Mouse (Mus musculus) neural tube, embryonic 15.5 days (tissue): ENCODE measurements around the gene Tprkb. TPM values are rescaled to one million over a fixed set of nuclear protein-coding genes. Genes with fewer than 3 reads are reported as not detected.
"Not testable (repeated sequence)": the region's sequence is repeated elsewhere in the genome, so short reads cannot be mapped to it uniquely, and the experiment has no call there.

Source experiments
- ATAC-seq: fragments of 200-750 bp; cut with Nextera tagmentation; 2 replicates; pipeline ENCODE4 v1.8.0; 2017; ENCODE audit warnings: mild to moderate bottlenecking, moderate TSS enrichment, moderate library complexity; ENCODE audit not compliant: low FRiP score
- H3K27ac ChIP-seq: fragments of 300-500 bp; sonication (generic); replicated peaks from 2 replicates; pipeline ENCODE4 v1.5.1; 2015; ENCODE audit warnings: mild to moderate bottlenecking, inconsistent platforms
- H3K27me3 ChIP-seq: fragments of 300-500 bp; sonication (generic); replicated peaks from 2 replicates; pipeline ENCODE4 v1.6.1; 2015; ENCODE audit warnings: inconsistent platforms
- H3K36me3 ChIP-seq: fragments of 300-500 bp; sonication (generic); 2 replicates; pipeline ENCODE4 v1.6.1; 2015; ENCODE audit warnings: inconsistent platforms
- H3K4me1 ChIP-seq: fragments of 300-500 bp; sonication (generic); 2 replicates; pipeline ENCODE4 v1.6.1; 2015; ENCODE audit warnings: inconsistent platforms
- H3K4me2 ChIP-seq: fragments of 300-500 bp; sonication (generic); 2 replicates; pipeline ENCODE4 v1.6.1; 2015; ENCODE audit warnings: inconsistent platforms, mild to moderate bottlenecking, moderate library complexity
- H3K4me3 ChIP-seq: fragments of 300-500 bp; sonication (generic); replicated peaks from 2 replicates; pipeline ENCODE4 v1.5.1; 2015; ENCODE audit warnings: mild to moderate bottlenecking, inconsistent platforms
- H3K9ac ChIP-seq: fragments of 300-500 bp; sonication (generic); replicated peaks from 2 replicates; pipeline ENCODE4 v1.6.1; 2015; ENCODE audit warnings: mild to moderate bottlenecking, inconsistent platforms
- H3K9me3 ChIP-seq: fragments of 300-500 bp; sonication (generic); replicated peaks from 2 replicates; pipeline ENCODE4 v1.6.1; 2016; ENCODE audit warnings: inconsistent platforms
- WGBS: fragments of 180-500 bp; shearing (Covaris S2); methylation state at CpG from one replicate; pipeline ENCODE4 v1.1.7; 2015; ENCODE audit warnings: mixed read lengths; 5-methylcytosine and 5-hydroxymethylcytosine counted together
- polyA plus RNA-seq: library from polyadenylated mRNA; unstranded; fragments of >200 nt; fragmentation: Nextera tagmentation; extraction: Ambion mirVana; gene quantifications from 2 replicates; pipeline ENCODE4 v1.2.1, GENCODE M21; 2015

Gene Tprkb
- 50.5 and 52.4 TPM in 2 replicates for polyA plus RNA-seq

GRCm38 (mm10) chr6:85911587-85911986 is at the start of gene Tprkb:
Gene Tprkb (plus strand): TSS chr6:85911865.
- Histone ChIP-seq H3K4me1 (peaks cover 17% of the 10 kb centered on the region), H3K4me3 (no peak within 1 kb of the TSS), H3K27ac (no peak within 1 kb of the TSS), H3K9me3 (no peaks in the 10 kb centered on the region), H3K4me2 (no peak within 1 kb of the TSS), H3K27me3 (no peaks in the 10 kb centered on the region), H3K9ac (no peak within 1 kb of the TSS), H3K36me3 (no peaks in the 10 kb centered on the region)
- WGBS: 88% methylated on average over 3 of the region's 3 CpGs
- no peak for ATAC-seq

DNA sequence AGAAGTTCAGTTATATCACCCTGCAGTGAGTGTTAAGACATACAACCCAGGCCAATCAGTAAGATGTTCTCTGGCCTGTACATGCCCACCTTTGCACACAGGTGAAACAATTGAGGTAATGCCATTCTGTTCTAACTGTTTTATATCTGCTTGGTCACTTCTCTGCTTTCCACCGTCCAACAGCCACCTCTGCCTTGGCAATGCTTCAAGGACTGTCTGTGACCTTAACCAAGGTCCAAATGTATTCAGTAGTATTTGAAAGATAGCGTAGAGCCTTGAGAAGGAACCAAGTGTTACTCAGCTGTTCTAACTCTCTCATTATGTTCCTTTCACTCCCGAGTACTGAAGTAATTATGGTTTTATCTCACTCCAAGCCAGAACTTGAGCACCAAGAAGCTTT is 49.1 kb upstream of the Tprkb start:
- no peaks in the 10 kb centered on the region for H3K36me3 ChIP-seq
- no peaks in the 10 kb centered on the region for H3K27me3 ChIP-seq
- H3K9me3 ChIP-seq: no peaks in the 10 kb centered on the region
- ATAC-seq: no peak
- 0 out of 2 replicates have a peak, but pooled peaks cover 4% of the 10 kb centered on the region for H3K4me1 ChIP-seq
- no peak overlapping the region for H3K9ac ChIP-seq
- WGBS: 84% methylated on average over 3 of the region's 3 CpGs
- H3K27ac ChIP-seq: no peak overlapping the region
- no peak overlapping the region for H3K4me3 ChIP-seq
- no peak overlapping the region for H3K4me2 ChIP-seq

DNA sequence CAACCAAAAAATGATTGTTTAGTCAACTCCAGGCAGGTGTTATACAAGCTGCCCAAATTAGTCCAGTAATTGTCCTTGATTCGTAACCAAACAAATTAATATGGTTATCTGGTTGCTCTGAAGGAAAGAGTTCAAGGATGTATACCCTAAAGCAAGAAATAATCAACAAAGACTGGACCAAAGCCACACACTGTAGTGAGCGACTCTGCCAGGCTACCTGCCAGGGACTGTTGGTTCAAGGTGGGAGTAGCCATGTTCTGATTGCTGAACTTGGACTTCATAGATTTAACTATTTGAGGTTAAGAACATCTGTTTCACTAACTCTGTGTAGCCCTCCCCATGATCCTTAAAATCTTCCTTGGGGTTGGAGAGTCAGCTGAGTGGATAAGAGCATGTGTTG is 48.5 kb upstream of the Tprkb start:
- H3K9me3 ChIP-seq: no peaks in the 10 kb centered on the region
- WGBS: 90% methylated on average over 2 of the region's 2 CpGs
- H3K9ac ChIP-seq: no peak overlapping the region
- H3K27ac ChIP-seq: no peak overlapping the region
- H3K36me3 ChIP-seq: no peaks in the 10 kb centered on the region
- no peak overlapping the region for H3K4me2 ChIP-seq
- ATAC-seq: no peak
- H3K4me3 ChIP-seq: no peak overlapping the region
- no peaks in the 10 kb centered on the region for H3K27me3 ChIP-seq
- H3K4me1 ChIP-seq: 0 out of 2 replicates have a peak, but pooled peaks cover 4% of the 10 kb centered on the region

DNA sequence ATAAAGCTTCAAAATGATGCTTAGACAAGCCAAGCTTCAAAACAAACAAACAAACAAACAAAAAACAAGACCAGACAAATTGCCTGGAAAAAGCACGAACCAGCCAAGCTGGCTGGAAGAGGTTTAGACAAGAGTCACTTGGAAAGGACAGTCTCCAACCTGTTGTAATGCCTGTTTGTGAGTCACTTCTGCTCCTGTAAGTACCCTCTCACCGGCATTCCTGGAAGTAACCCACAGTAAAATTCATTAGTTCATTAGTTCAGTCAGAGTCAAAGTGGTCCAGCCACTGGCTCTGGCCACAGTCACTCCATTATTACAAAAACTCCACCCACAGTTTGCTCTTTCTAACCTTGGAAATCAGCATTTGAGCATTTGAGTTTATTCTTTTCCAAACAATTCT is 47.8 kb upstream of the Tprkb start:
- H3K9me3 ChIP-seq: no peaks in the 10 kb centered on the region
- no peak overlapping the region for H3K27ac ChIP-seq
- H3K4me2 ChIP-seq: no peak overlapping the region
- H3K4me1 ChIP-seq: 0 out of 2 replicates have a peak, but pooled peaks cover 4% of the 10 kb centered on the region
- no peak overlapping the region for H3K9ac ChIP-seq
- no peaks in the 10 kb centered on the region for H3K36me3 ChIP-seq
- no peaks in the 10 kb centered on the region for H3K27me3 ChIP-seq
- no peak overlapping the region for H3K4me3 ChIP-seq
- ATAC-seq: no peak
- 89% methylated on average over 2 of the region's 2 CpGs for WGBS

DNA sequence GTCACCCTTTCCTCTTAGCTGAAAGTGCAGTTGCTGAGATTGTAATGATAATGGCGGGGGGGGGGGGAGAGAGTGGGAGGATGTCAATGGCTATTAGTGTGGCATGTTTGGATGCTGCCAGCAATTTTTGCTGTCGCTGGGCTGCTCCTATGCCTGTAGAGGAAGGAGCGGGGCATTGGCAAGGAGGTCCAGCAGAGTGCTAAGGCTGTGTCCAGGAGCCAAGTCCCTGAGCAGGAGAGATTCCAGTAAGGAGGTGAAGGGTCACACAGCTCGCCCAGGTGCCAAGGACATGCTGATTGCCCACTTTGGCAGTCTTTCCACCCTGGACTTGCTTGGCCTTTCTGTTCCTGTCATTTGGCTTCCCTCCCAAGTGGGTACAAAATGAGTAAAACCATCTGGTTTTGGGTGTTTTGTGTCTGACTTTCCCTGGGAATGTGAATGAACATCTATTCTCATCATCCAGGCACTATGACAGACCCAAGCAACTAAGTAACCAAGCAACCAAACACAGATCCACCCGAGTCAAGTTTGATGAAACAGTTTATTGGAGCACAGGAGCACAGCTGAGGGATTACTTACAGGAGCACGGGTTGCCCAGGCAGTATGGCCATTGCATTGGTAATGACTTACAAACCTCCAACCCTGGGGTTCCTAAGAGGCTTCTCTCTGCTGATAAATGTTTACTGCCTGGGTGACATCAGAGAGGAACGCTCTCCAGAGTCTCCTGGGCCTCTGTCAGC is 46.6 kb upstream of the Tprkb start:
- not testable (repeated sequence) for H3K9ac ChIP-seq, H3K4me3 ChIP-seq, H3K4me2 ChIP-seq, H3K9me3 ChIP-seq, H3K27me3 ChIP-seq, H3K4me1 ChIP-seq, H3K27ac ChIP-seq, H3K36me3 ChIP-seq
- ATAC-seq: peak; percentile 45; the same call in 1 of the 2 replicates
- 51% methylated on average over 5 of the region's 7 CpGs for WGBS

DNA sequence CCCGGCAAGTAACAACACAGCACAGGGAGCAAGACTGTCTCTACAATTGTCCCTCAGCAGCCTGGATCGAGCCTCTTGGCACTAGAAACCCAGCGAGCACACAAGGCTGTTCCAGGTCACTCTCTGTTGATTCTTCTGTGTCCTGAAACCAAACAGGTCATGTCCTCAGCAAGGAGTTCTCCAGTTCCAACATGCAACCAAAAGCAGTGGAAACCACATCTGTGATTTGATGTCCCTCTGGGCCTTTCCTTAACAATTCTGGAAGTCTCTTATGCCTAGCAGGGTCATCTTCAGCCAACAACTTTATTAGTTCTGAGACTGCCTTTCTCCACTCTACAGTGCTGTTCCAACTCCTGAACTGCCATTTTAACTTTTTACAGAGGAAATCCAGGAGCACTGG is 45.5 kb upstream of the Tprkb start:
- 89% methylated on average over 3 of the region's 3 CpGs for WGBS
- not testable (repeated sequence) for H3K36me3 ChIP-seq, ATAC-seq, H3K27me3 ChIP-seq, H3K9ac ChIP-seq, H3K4me1 ChIP-seq, H3K27ac ChIP-seq, H3K4me3 ChIP-seq, H3K4me2 ChIP-seq, H3K9me3 ChIP-seq

DNA sequence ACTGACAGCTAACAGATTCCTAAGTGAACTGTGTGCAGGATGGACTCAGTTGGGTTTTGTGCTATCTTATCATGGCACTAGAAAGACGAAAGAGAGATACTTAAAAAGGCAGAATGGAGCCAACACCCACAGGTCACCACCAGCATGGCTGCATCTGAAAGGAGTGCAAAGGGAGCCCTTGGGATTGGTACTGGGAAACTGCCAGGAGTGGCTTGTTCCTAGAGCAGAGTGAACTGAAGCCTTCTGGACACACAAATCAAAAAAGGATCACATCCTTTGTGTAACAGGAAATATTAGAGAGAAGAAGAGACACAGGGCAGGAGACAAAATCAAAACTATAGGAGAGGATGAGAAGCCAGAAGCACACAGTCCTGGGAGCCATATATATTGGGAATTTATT is 44.7 kb upstream of the Tprkb start:
- not testable (repeated sequence) for H3K27me3 ChIP-seq, H3K9ac ChIP-seq, H3K4me2 ChIP-seq, H3K27ac ChIP-seq, ATAC-seq, H3K9me3 ChIP-seq, H3K4me3 ChIP-seq, H3K4me1 ChIP-seq, H3K36me3 ChIP-seq
- 73% methylated on average over 1 of the region's 1 CpGs for WGBS

- Histone ChIP-seq H3K4me3 (no peak overlapping the region), H3K4me2 (no peak overlapping the region), H3K27ac (no peak overlapping the region), H3K9me3 (no peaks in the 10 kb centered on the region), H3K36me3 (no peaks in the 10 kb centered on the region), H3K9ac (no peak overlapping the region), H3K4me1 (0 out of 2 replicates have a peak, but pooled peaks cover 4% of the 10 kb centered on the region), H3K27me3 (no peaks in the 10 kb centered on the region)
- 91% methylated on average over 8 of the region's 8 CpGs for WGBS
- ATAC-seq: no peak
Observed at GRCm38 (mm10) chr6:85867726-85868690, 43.7 kb upstream of the Tprkb start.

DNA sequence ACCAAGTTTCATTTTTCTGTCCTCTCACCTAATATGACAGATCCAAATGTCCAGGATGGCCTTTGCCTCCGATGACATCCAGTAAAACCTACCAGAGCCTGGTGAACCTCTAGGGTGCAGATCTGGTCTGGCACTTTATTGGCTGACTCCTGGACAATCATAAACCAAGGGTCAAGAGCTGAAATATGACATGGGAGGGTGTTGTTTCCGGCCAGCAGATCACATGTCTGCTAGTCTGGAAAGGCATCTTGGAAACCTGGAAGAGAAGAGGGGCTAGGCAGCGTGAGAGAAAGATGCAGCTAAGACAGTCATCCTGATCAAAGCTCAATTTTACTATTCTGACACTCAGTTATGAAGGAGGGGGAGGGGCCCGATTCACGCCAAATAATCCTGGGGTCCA is 42.7 kb upstream of the Tprkb start, which contains the start of gene Nat8f2:
Nat8f2 (minus strand) TSS at position 153 of the 400 bp plus-strand sequence.
- H3K36me3 ChIP-seq, H3K4me3 ChIP-seq, H3K9ac ChIP-seq, ATAC-seq, H3K27ac ChIP-seq, H3K9me3 ChIP-seq, H3K27me3 ChIP-seq, H3K4me2 ChIP-seq, H3K4me1 ChIP-seq: not testable (repeated sequence)
- WGBS: 92% methylated on average over 5 of the region's 5 CpGs

DNA sequence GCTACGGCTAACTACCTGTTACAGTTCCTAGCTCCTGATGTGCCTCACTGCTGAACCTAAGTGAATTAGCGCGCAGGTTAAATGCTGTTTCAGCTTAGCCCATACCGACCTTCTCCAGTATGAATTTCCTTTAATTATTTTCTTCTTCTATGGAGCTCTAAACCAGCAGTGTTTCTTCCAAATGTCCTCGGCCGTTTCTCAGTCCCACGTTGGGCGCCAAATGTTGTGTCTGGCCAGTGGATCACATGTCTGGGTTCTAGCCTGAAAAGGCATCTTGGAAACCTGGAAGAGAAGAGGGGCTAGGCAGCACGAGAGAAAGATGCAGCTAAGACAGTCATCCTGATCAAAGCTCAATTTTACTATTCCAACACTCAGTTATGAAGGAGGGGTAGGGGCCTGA is 28.4 kb upstream of the Tprkb start:
- H3K9ac ChIP-seq, H3K4me2 ChIP-seq, H3K27ac ChIP-seq, H3K27me3 ChIP-seq, H3K9me3 ChIP-seq, H3K4me1 ChIP-seq, H3K4me3 ChIP-seq, H3K36me3 ChIP-seq, ATAC-seq: not testable (repeated sequence)
- WGBS: 95% methylated on average over 9 of the region's 9 CpGs

DNA sequence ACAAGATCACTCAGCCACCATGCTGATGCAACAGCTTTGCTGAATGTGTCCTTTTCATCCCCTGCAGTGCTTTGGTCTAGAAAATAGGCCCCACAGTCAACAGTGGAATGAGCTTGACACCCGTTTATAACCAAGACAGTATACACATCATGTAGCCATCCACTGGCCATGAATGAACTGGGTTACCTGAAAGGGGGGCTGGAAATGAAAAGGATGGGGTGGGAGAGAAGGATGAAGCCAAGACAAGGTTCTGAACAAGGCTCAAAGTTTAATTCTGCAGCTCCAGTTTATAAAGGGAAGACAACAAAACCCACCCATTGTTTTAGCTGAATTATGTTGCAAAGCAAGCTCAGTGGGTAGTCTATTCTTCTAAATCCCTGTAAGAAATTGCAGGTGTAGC is 27.4 kb upstream of the Tprkb start:
- 87% methylated on average over 1 of the region's 1 CpGs for WGBS
- H3K4me2 ChIP-seq: no peak overlapping the region

DNA sequence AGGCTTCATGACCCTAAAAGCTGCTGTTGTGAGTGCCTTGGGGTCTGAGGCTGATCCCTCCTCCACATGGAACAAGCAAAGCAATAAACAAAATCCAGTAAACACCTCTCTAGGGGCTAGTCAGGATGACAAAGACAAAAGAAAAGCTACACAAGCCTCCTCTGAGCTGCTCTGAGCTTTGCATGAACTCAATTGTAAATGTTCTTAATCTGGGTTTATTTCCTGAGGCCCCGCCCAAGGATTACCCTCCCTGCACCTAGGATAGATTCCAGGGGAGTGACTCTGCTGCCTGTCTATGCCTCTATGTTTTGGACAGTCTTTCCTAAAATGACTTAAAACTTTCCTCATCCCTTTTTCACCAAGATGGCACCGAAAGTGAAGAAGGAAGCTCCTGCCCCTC is 22.7 kb upstream of the Tprkb start:
- 91% methylated on average over 2 of the region's 2 CpGs for WGBS
- no peak overlapping the region for H3K27ac ChIP-seq
- no peak overlapping the region for H3K4me3 ChIP-seq
- no peaks in the 10 kb centered on the region for H3K27me3 ChIP-seq
- H3K9me3 ChIP-seq: no peaks in the 10 kb centered on the region; the same call in 1 of the 2 replicates
- no peak overlapping the region for H3K9ac ChIP-seq
- H3K4me2 ChIP-seq: no peak overlapping the region
- ATAC-seq: no peak
- no peaks in the 10 kb centered on the region for H3K4me1 ChIP-seq
- H3K36me3 ChIP-seq: no peaks in the 10 kb centered on the region

More for the DNA sequence above, 27.4 kb upstream of the Tprkb start:
- no peak for ATAC-seq
- no peaks in the 10 kb centered on the region for H3K4me1 ChIP-seq
- no peak overlapping the region for H3K9ac ChIP-seq
- no peak overlapping the region for H3K27ac ChIP-seq
- H3K9me3 ChIP-seq: peaks cover 8% of the 10 kb centered on the region; the same call in 1 of the 2 replicates
- no peaks in the 10 kb centered on the region for H3K36me3 ChIP-seq
- no peak overlapping the region for H3K4me3 ChIP-seq
- H3K27me3 ChIP-seq: no peaks in the 10 kb centered on the region
